Mouse (Mus musculus) bone marrow, adult 2 months (tissue): ENCODE measurements around the gene Csde1.

Experiments
- CTCF ChIP-seq: fragments of 200-500 bp; IDR thresholded peaks from 2 replicates; pipeline ENCODE4 v1.5.1; 2011; ENCODE audit warnings: low read length, control low read depth; ENCODE audit not compliant: control insufficient read depth, insufficient read depth
- POLR2A ChIP-seq: fragments of 200-500 bp; IDR thresholded peaks from 2 replicates; pipeline ENCODE4 v1.6.1; 2011; ENCODE audit warnings: low read depth, mild to moderate bottlenecking, control low read depth, low read length, borderline replicate concordance; ENCODE audit not compliant: control insufficient read depth

DNA sequence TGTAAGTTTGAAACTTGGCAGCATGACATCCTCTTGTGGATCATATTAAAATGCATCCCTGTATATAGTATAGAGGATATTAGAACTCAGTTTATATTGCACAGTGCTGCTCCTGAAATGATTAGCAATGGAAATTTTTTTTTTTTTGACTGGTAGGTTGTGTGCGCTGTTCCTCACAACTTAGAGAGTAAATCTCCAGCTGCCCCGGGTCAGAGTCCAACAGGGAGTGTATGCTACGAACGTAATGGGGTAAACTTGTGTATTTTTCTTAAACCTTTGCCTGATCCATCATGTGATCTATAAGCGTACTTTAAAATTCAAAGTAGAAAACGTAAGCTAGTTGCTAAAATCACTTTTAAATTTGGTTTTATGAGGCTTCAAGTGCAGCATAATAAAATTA, 20.1 kb downstream of the Csde1 start:
- TF ChIP-seq CTCF (no peak), POLR2A (no peak)
